ENCODE assay signal across 9 mouse cellular contexts in the genomic region with DNA sequence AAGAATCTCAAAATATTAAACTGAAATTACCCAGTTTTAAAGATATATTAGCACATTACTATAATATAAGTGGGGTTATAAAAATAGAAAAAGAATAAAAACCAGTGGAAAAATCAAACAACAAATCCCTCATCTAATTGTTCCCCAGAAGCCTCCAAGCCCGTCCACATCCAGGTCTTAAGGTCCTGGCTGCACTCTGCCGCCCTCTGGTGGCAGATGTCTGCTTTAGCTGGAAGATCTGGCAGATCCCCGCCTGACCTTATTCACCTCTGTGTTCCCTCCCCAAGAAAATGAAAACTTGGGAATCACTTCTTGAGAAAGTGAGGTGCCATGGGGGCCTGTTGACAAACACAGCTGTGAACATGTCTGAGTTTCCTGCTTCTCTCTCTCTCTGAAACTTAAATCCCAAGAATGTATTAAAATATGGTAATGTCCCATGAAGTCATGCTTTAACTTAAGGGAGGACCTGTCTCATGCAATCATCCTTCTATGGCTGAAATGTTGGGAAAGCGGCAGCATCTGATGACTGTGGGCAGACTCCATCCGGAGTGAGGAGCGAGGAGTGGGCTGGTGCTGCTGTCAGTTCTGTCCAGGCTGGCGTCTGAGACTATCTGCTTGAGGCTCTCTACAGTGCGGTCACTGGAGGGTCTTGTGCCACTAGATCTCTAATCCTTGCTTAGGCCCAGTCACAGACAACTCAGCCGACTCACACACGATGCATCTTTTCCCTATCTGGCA.
DNase-seq lines count a peak whose midpoint lies in the region; ATAC-seq and TF ChIP-seq lines count a peak whose summit lies in the region.
"Had no signal": no experiment of that assay in that cellular context is flagged by ENCODE, and none has a peak within 500 bp of the region (broad histone marks: within the 10 kb centered on the region; RNA-seq: fewer than 3 reads in every experiment).

No protein-coding gene starts in this region.

- peak overlapping the region; percentile 5; the same call in 1 of the 2 replicates for H3K9ac ChIP-seq in heart, embryonic 16.5 days (ENCODE audit: low read length)
- H3K9ac ChIP-seq in neural tube, embryonic 11.5 days (ENCODE audit: low read length) = no peak overlapping the region
- H3K9ac ChIP-seq: embryonic facial prominence, embryonic 12.5 days had no signal

- no peak for TF ChIP-seq POLR2A in thymus, adult 2 months (IDR thresholded peaks at IDR 0.05; ENCODE audit: control insufficient read depth, extremely low read depth, insufficient read depth, low read length, poor library complexity)

- WGBS in embryonic facial prominence, embryonic 10.5 days = 61% methylated on average over 10 of the region's 10 CpGs
- 56% methylated on average over 10 of the region's 10 CpGs for WGBS in heart, embryonic 16.5 days
- 62% methylated on average over 10 of the region's 10 CpGs for WGBS in neural tube, embryonic 11.5 days
- 71% methylated on average over 10 of the region's 10 CpGs for whole genome bisulfite sequencing in thymus, adult 2 months

- H3K4me2 ChIP-seq in heart, embryonic 16.5 days (ENCODE audit: low read depth, low read length) = no peak overlapping the region
- no peak overlapping the region for H3K4me2 ChIP-seq in neural tube, embryonic 11.5 days (ENCODE audit: low read depth)
- H3K4me2 ChIP-seq: embryonic facial prominence, embryonic 12.5 days had no signal

- ATAC-seq in heart, embryonic 16.5 days (replicated peaks; ENCODE audit: extremely low read depth, insufficient read depth, low FRiP score) = no peak
- no peak for ATAC-seq in neural tube, embryonic 11.5 days (ENCODE audit: insufficient read depth, low FRiP score, low TSS enrichment)

- H3K9me3 ChIP-seq in embryonic facial prominence, embryonic 10.5 days = no peaks in the 10 kb centered on the region
- no peaks in the 10 kb centered on the region for H3K9me3 ChIP-seq in heart, embryonic 16.5 days (replicated peaks; ENCODE audit: control insufficient read depth, low read length)
- H3K9me3 ChIP-seq in neural tube, embryonic 11.5 days (ENCODE audit: control insufficient read depth, low read length) = no peaks in the 10 kb centered on the region
- H3K9me3 ChIP-seq: embryonic facial prominence, embryonic 12.5 days had no signal

- H3K4me3 ChIP-seq in embryonic facial prominence, embryonic 10.5 days = no peak overlapping the region
- no peak overlapping the region for H3K4me3 ChIP-seq in heart, embryonic 16.5 days (ENCODE audit: low read length)
- H3K4me3 ChIP-seq in neural tube, embryonic 11.5 days (ENCODE audit: low read depth, low read length) = no peak overlapping the region
- no peak overlapping the region for H3K4me3 ChIP-seq in thymus, adult 2 months (ENCODE audit: control insufficient read depth, insufficient read depth, low read length)
- H3K4me3 ChIP-seq: embryonic facial prominence, embryonic 12.5 days had no signal

- H3K27ac ChIP-seq in embryonic facial prominence, embryonic 10.5 days (replicated peaks) = no peak overlapping the region
- H3K27ac ChIP-seq in heart, embryonic 16.5 days (ENCODE audit: low read length) = peak overlapping the region; percentile 89
- no peak overlapping the region for H3K27ac ChIP-seq in neural tube, embryonic 11.5 days (ENCODE audit: low read depth, low read length)
- no peak overlapping the region for H3K27ac ChIP-seq in thymus, adult 2 months (ENCODE audit: control insufficient read depth, insufficient read depth, low read length)

- peaks cover 21% of the 10 kb centered on the region for H3K4me1 ChIP-seq in embryonic facial prominence, embryonic 10.5 days
- peaks cover 34% of the 10 kb centered on the region for H3K4me1 ChIP-seq in heart, embryonic 16.5 days (ENCODE audit: control insufficient read depth, insufficient read depth, low read length)
- peaks cover 4% of the 10 kb centered on the region; the same call in 1 of the 2 replicates for H3K4me1 ChIP-seq in neural tube, embryonic 11.5 days (ENCODE audit: control insufficient read depth, insufficient read depth, low read length)
- peaks cover 53% of the 10 kb centered on the region for H3K4me1 ChIP-seq in thymus, adult 2 months (replicated peaks; ENCODE audit: control insufficient read depth, insufficient read depth, low read length)
- H3K4me1 ChIP-seq: embryonic facial prominence, embryonic 12.5 days had no signal

- H3K27me3 ChIP-seq in embryonic facial prominence, embryonic 10.5 days (replicated peaks; ENCODE audit: low read depth, poor library complexity, severe bottlenecking) = no peaks in the 10 kb centered on the region
- no peaks in the 10 kb centered on the region for H3K27me3 ChIP-seq in heart, embryonic 16.5 days (ENCODE audit: control insufficient read depth, insufficient read depth, low read length)
- H3K27me3 ChIP-seq in neural tube, embryonic 11.5 days (ENCODE audit: control insufficient read depth, insufficient read depth, low read length) = no peaks in the 10 kb centered on the region
- H3K27me3 ChIP-seq in thymus, adult 2 months (ENCODE audit: control insufficient read depth, insufficient read depth, low read length) = no peaks in the 10 kb centered on the region
- H3K27me3 ChIP-seq: embryonic facial prominence, embryonic 12.5 days had no signal

- peak; percentile 81; the same call in 1 of the 2 replicates for TF ChIP-seq CTCF in thymus, adult 2 months (IDR thresholded peaks at IDR 0.05; ENCODE audit: borderline replicate concordance, control insufficient read depth, extremely low read depth, insufficient read depth, low read length, poor library complexity)

- peak; percentile 70 for DNase-seq in layer of hippocampus, adult 11-12 months (ENCODE audit: low spot score)
- no peak for DNase-seq in layer of hippocampus, adult 9-10 months (ENCODE audit: low spot score)
- peak; percentile 86 for DNase-seq in adrenal gland, postnatal 14 days
- peak; percentile 77 for DNase-seq in embryonic facial prominence, embryonic 10.5 days (ENCODE audit: low spot score)
- DNase-seq in left cerebral cortex, adult 11 months (ENCODE audit: low spot score) = peak; percentile 38
- peak; percentile 78 for DNase-seq in neural tube, embryonic 11.5 days (ENCODE audit: low spot score)
- peak; percentile 75 for DNase-seq in thymus, adult 2 months

- peaks cover 72% of the 10 kb centered on the region for H3K36me3 ChIP-seq in embryonic facial prominence, embryonic 10.5 days (replicated peaks)
- H3K36me3 ChIP-seq in heart, embryonic 16.5 days (ENCODE audit: control insufficient read depth, insufficient read depth) = peaks cover 34% of the 10 kb centered on the region
- peaks cover 7% of the 10 kb centered on the region for H3K36me3 ChIP-seq in neural tube, embryonic 11.5 days (ENCODE audit: control insufficient read depth, insufficient read depth, low read length)
- H3K36me3 ChIP-seq in thymus, adult 2 months (ENCODE audit: control insufficient read depth, insufficient read depth, low read length) = peaks cover 3% of the 10 kb centered on the region; the same call in 1 of the 2 replicates
